Mouse (Mus musculus): ENCODE results near the gene Wbp1l. TPM values are rescaled to one million over a fixed set of nuclear protein-coding genes. Genes with fewer than 3 reads are reported as not detected.

Gene Wbp1l
- polyA plus RNA-seq, 1 experiment = 33.5 TPM

- H3K4me3 ChIP-seq (ENCODE audit: insufficient read depth, poor library complexity, severe bottlenecking) = no peak overlapping the region
- peaks cover 3% of the 10 kb centered on the region for H3K79me3 ChIP-seq (ENCODE audit: low read depth)
- H3ac ChIP-seq (ENCODE audit: control insufficient read depth, insufficient read length, low read depth) = no peak overlapping the region
- peaks cover 12% of the 10 kb centered on the region for H3K79me2 ChIP-seq (ENCODE audit: control insufficient read depth, insufficient read depth)
- no peaks in the 10 kb centered on the region for H3K27me3 ChIP-seq (ENCODE audit: control insufficient read depth, insufficient read depth, insufficient read length)
- no peaks in the 10 kb centered on the region for H3K36me3 ChIP-seq (ENCODE audit: control insufficient read depth, insufficient read depth)
- TF ChIP-seq MAX (IDR thresholded peaks at IDR 0.05) (no peak), USF1 (IDR thresholded peaks at IDR 0.05; ENCODE audit: low read depth) (no peak), CTCF (IDR thresholded peaks at IDR 0.05; ENCODE audit: control insufficient read depth, insufficient read depth, insufficient read length) (no peak), CEBPB (IDR thresholded peaks at IDR 0.05; ENCODE audit: low read depth) (no peak), FOSL1 (IDR thresholded peaks at IDR 0.05; ENCODE audit: insufficient read depth, low read length, poor library complexity, severe bottlenecking) (no peak), MYOG (IDR thresholded peaks at IDR 0.05; ENCODE audit: control insufficient read depth, extremely low read depth, insufficient read length) (no peak), MYOD1 (IDR thresholded peaks at IDR 0.05; ENCODE audit: control insufficient read depth, insufficient read length, low read depth) (no peak)
Observed at GRCm38 (mm10) chr19:46571878-46572244, 27.0 kb upstream of the Wbp1l start.

DNA sequence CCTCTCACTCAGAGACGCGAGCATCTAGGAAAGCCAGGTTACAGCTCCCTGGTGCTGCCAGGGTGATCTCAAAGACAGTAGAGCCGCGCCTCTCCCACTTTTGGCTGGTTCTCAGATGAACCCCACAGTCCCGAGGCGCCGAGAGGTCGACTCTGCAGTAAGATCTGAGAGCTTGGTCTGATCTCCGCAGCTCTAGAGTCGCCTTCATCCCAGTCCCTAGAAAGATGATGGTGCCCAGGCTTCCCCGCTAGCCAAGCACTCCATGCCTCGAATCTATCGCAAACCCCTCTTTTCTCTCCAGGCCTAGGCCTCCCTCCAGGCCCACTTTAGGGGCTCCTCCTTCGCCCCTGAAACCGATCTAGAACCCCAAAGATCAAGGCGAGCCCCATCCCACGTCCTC, 26.3 kb upstream of the Wbp1l start:
- peaks cover 1% of the 10 kb centered on the region for H3K79me3 ChIP-seq (ENCODE audit: low read depth)
- TF ChIP-seq MYOD1 (IDR thresholded peaks at IDR 0.05; ENCODE audit: control insufficient read depth, insufficient read length, low read depth) (no peak), CTCF (IDR thresholded peaks at IDR 0.05; ENCODE audit: control insufficient read depth, insufficient read depth, insufficient read length) (no peak), FOSL1 (IDR thresholded peaks at IDR 0.05; ENCODE audit: insufficient read depth, low read length, poor library complexity, severe bottlenecking) (no peak), USF1 (IDR thresholded peaks at IDR 0.05; ENCODE audit: low read depth) (no peak), MAX (IDR thresholded peaks at IDR 0.05) (no peak), MYOG (IDR thresholded peaks at IDR 0.05; ENCODE audit: control insufficient read depth, extremely low read depth, insufficient read length) (no peak), CEBPB (IDR thresholded peaks at IDR 0.05; ENCODE audit: low read depth) (no peak)
- H3K79me2 ChIP-seq (ENCODE audit: control insufficient read depth, insufficient read depth) = peaks cover 12% of the 10 kb centered on the region
- peak overlapping the region; percentile 72 for H3K4me3 ChIP-seq (ENCODE audit: insufficient read depth, poor library complexity, severe bottlenecking)
- no peaks in the 10 kb centered on the region for H3K36me3 ChIP-seq (ENCODE audit: control insufficient read depth, insufficient read depth)
- no peaks in the 10 kb centered on the region for H3K27me3 ChIP-seq (ENCODE audit: control insufficient read depth, insufficient read depth, insufficient read length)
- peak overlapping the region; percentile 68 for H3ac ChIP-seq (ENCODE audit: control insufficient read depth, insufficient read length, low read depth)

DNA sequence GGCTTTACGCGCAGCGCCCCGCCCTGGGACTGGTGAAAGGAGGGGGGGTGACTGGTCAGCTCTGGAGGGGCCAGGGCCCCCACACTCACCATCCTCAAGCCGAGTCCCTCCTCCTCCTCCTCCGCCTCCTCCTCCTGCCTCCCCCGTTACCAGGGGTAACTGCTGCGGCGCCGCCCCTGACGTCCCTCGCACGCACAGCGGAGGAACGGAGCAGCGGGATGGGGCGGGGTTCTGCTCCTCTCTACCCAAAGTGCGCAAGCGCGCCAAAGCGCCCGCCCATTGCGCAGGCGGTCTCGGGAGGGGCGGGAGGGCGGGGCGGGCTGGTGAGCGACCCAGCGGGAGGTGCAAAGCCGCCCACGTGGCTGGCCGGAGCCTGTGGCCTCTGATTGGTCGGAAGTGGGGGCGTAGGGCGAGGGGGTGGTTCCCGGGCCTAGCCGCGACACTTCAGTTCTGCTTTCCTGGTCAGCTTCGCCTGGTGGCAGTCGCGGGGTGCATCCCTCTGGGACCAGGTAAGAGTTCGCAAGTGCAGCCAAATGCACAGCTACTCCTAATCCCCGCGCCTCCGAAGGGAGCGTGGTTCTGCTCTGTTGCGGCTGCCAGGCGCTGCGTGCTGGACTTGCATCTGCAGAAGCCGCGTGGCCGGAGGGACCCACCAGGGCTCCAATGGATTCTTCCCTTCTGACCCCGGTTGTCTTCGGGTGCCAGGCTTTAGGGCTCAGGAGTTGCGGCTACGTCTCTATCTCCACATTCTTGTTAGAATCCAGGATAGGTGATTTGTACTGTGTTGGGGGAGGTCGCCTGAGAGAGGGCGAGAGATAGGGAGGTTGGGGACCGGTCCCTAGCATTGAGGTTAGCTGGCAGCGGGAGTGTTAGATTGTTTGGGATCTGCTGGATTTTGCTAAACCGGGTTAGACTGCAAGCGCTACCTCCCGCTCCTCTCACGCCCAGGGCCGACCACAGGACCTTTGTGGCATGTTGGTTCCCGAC, 25.6 kb upstream of the Wbp1l start, which contains the start of the genes Arl3 and Sfxn2:
Arl3 (minus strand) TSS at position 248 of the 987 bp plus-strand sequence.
Sfxn2 (plus strand) TSS at position 415 of the 987 bp plus-strand sequence.
- Histone ChIP-seq H3K27me3 (ENCODE audit: control insufficient read depth, insufficient read depth, insufficient read length) (no peaks in the 10 kb centered on the region), H3K79me3 (ENCODE audit: low read depth) (no peaks in the 10 kb centered on the region), H3K79me2 (ENCODE audit: control insufficient read depth, insufficient read depth) (peaks cover 12% of the 10 kb centered on the region), H3ac (ENCODE audit: control insufficient read depth, insufficient read length, low read depth) (peak within 1 kb of the TSS; percentile 68), H3K4me3 (ENCODE audit: insufficient read depth, poor library complexity, severe bottlenecking) (peak within 1 kb of the TSS; percentile 72), H3K36me3 (ENCODE audit: control insufficient read depth, insufficient read depth) (no peaks in the 10 kb centered on the region)
- TF ChIP-seq MYOD1 (IDR thresholded peaks at IDR 0.05; ENCODE audit: control insufficient read depth, insufficient read length, low read depth) (no peak), CTCF (IDR thresholded peaks at IDR 0.05; ENCODE audit: control insufficient read depth, insufficient read depth, insufficient read length) (no peak), MYOG (IDR thresholded peaks at IDR 0.05; ENCODE audit: control insufficient read depth, extremely low read depth, insufficient read length) (no peak), USF1 (IDR thresholded peaks at IDR 0.05; ENCODE audit: low read depth) (no peak), CEBPB (IDR thresholded peaks at IDR 0.05; ENCODE audit: low read depth) (no peak), MAX (IDR thresholded peaks at IDR 0.05) (no peak), FOSL1 (IDR thresholded peaks at IDR 0.05; ENCODE audit: insufficient read depth, low read length, poor library complexity, severe bottlenecking) (no peak)

GRCm38 (mm10) chr19:46573990-46574389, 24.9 kb upstream of the Wbp1l start:
- Histone ChIP-seq H3K27me3 (ENCODE audit: control insufficient read depth, insufficient read depth, insufficient read length) (no peaks in the 10 kb centered on the region), H3K79me2 (ENCODE audit: control insufficient read depth, insufficient read depth) (peaks cover 12% of the 10 kb centered on the region), H3K36me3 (ENCODE audit: control insufficient read depth, insufficient read depth) (no peaks in the 10 kb centered on the region), H3K4me3 (ENCODE audit: insufficient read depth, poor library complexity, severe bottlenecking) (no peak overlapping the region), H3K79me3 (ENCODE audit: low read depth) (no peaks in the 10 kb centered on the region), H3ac (ENCODE audit: control insufficient read depth, insufficient read length, low read depth) (no peak overlapping the region)
- no peak for TF ChIP-seq CTCF (IDR thresholded peaks at IDR 0.05; ENCODE audit: control insufficient read depth, insufficient read depth, insufficient read length)

DNA sequence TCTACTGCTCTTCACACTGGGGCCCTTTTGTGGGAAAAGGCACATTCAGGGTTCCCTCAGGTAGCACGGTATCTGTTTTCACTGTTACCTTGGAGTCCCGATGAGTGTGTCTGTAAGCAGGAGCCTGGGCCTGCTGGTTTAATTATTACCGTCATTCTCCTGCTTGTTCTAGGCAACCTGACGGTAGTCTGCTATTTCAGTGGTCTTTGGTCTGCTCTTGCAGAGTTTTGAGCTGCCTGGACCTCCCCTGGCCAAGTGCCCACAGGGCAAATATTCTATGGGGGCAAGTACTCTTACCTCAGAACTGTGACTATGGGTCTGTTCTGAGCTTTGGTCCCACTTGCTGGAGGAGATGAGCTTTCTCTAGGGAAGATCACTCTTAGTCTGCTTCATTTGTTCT, 23.7 kb upstream of the Wbp1l start:
- Histone ChIP-seq H3K36me3 (ENCODE audit: control insufficient read depth, insufficient read depth) (no peaks in the 10 kb centered on the region), H3K79me3 (ENCODE audit: low read depth) (no peaks in the 10 kb centered on the region), H3ac (ENCODE audit: control insufficient read depth, insufficient read length, low read depth) (no peak overlapping the region), H3K27me3 (ENCODE audit: control insufficient read depth, insufficient read depth, insufficient read length) (no peaks in the 10 kb centered on the region), H3K4me3 (ENCODE audit: insufficient read depth, poor library complexity, severe bottlenecking) (no peak overlapping the region), H3K79me2 (ENCODE audit: control insufficient read depth, insufficient read depth) (peaks cover 12% of the 10 kb centered on the region)
- TF ChIP-seq USF1 (IDR thresholded peaks at IDR 0.05; ENCODE audit: low read depth) (no peak), MYOG (IDR thresholded peaks at IDR 0.05; ENCODE audit: control insufficient read depth, extremely low read depth, insufficient read length) (no peak), MAX (IDR thresholded peaks at IDR 0.05) (no peak), CTCF (IDR thresholded peaks at IDR 0.05; ENCODE audit: control insufficient read depth, insufficient read depth, insufficient read length) (no peak), FOSL1 (IDR thresholded peaks at IDR 0.05; ENCODE audit: insufficient read depth, low read length, poor library complexity, severe bottlenecking) (no peak), CEBPB (IDR thresholded peaks at IDR 0.05; ENCODE audit: low read depth) (no peak), MYOD1 (IDR thresholded peaks at IDR 0.05; ENCODE audit: control insufficient read depth, insufficient read length, low read depth) (no peak)

All from C2C12 (cell line).